In the genomic region with DNA sequence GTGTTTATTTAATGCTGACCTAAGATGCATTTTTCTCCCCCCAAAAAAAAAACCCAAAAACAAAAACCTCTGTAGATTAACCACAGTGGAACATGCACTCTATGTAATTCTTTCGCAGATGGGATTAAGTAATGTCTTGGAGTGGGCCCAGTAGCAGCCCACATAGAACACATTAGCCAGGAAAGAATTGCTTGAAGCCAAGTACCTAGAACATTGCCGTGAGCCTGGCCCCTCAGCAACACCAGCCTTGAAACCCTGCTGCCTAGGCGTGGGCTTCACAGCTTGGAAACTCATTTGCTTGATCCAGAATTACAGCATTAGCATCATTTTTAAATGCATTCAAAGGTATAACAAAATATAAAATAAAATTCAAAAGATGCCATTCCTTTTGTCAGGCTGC, we compare ENCODE assay signal across 25 mouse cellular contexts. TPM values are rescaled to one million over a fixed set of nuclear protein-coding genes. Genes with fewer than 3 reads are reported as not detected.
DNase-seq lines count a peak whose midpoint lies in the region; ATAC-seq lines count a peak whose summit lies in the region.
"Had no signal": no experiment of that assay in that cellular context is flagged by ENCODE, and none has a peak within 500 bp of the region (broad histone marks: within the 10 kb centered on the region; RNA-seq: fewer than 3 reads in every experiment).

No protein-coding gene starts in this region.

- WGBS in kidney, embryonic 14.5 days: 95% methylated on average over 3 of the region's 3 CpGs

- intact Hi-C loops in left cerebral cortex, postnatal 36 days (cut with DNase I): no loop called here
- intact Hi-C loops in left cerebral cortex, postnatal 4 days (cut with DNase I): no loop called here

- H3K36me3 ChIP-seq in kidney, embryonic 14.5 days (ENCODE audit: control insufficient read depth, insufficient read depth, low read length): peaks cover 94% of the 10 kb centered on the region

- no peaks in the 10 kb centered on the region for H3K9me3 ChIP-seq in kidney, embryonic 14.5 days (ENCODE audit: control insufficient read depth, low read length)
- H3K9me3 ChIP-seq: embryonic facial prominence, embryonic 10.5 days; forebrain, embryonic 10.5 days; hindbrain, embryonic 10.5 days; kidney, embryonic 15.5 days; liver, embryonic 13.5 days; midbrain, embryonic 12.5 days had no signal

- ATAC-seq in kidney, embryonic 14.5 days (ENCODE audit: low FRiP score, low TSS enrichment): no peak
- ATAC-seq: forebrain, embryonic 16.5 days; hindbrain, embryonic 16.5 days; intestine, postnatal 0 days had no signal

- no peaks in the 10 kb centered on the region for H3K4me1 ChIP-seq in kidney, embryonic 14.5 days (ENCODE audit: control insufficient read depth, insufficient read depth, low read length)
- H3K4me1 ChIP-seq: embryonic facial prominence, embryonic 10.5 days; forebrain, embryonic 10.5 days; hindbrain, embryonic 10.5 days; kidney, embryonic 15.5 days; midbrain, embryonic 12.5 days had no signal

- H3K9ac ChIP-seq in kidney, embryonic 14.5 days (ENCODE audit: low read depth, low read length): no peak overlapping the region
- H3K9ac ChIP-seq: kidney, embryonic 15.5 days; liver, embryonic 13.5 days; midbrain, embryonic 12.5 days had no signal

- H3K27me3 ChIP-seq in kidney, embryonic 14.5 days (ENCODE audit: control insufficient read depth, insufficient read depth, low read length): no peaks in the 10 kb centered on the region
- H3K27me3 ChIP-seq: kidney, embryonic 15.5 days; liver, embryonic 13.5 days; midbrain, embryonic 12.5 days had no signal

- no peak overlapping the region for H3K27ac ChIP-seq in kidney, embryonic 14.5 days (ENCODE audit: low read depth, low read length)
- H3K27ac ChIP-seq: embryonic facial prominence, embryonic 10.5 days; forebrain, embryonic 10.5 days; hindbrain, embryonic 10.5 days; kidney, embryonic 15.5 days; liver, embryonic 13.5 days; midbrain, embryonic 12.5 days had no signal

- no peak overlapping the region for H3K4me3 ChIP-seq in kidney, embryonic 14.5 days (ENCODE audit: low read length)
- H3K4me3 ChIP-seq: embryonic facial prominence, embryonic 10.5 days; forebrain, embryonic 10.5 days; hindbrain, embryonic 10.5 days; kidney, embryonic 15.5 days; liver, embryonic 13.5 days; midbrain, embryonic 12.5 days had no signal

- H3K4me2 ChIP-seq in kidney, embryonic 14.5 days (replicated peaks; ENCODE audit: low read depth, low read length): no peak overlapping the region
- H3K4me2 ChIP-seq: heart, embryonic 11.5 days; kidney, embryonic 15.5 days; liver, embryonic 13.5 days; midbrain, embryonic 12.5 days had no signal

- peak; percentile 86 for DNase-seq in heart, adult 11 months
- no peak for DNase-seq in heart, adult 9 months (ENCODE audit: low spot score in 2 of 2)
- peak; percentile 51 to 59 for DNase-seq in left cerebral cortex, postnatal 36 days (ENCODE audit: low spot score in 2 of 2)
- no peak for DNase-seq in left cerebral cortex, postnatal 4 days
- DNase-seq in layer of hippocampus, adult 8-10 months (ENCODE audit: low spot score in 2 of 2): peak; percentile 75 to 78
- peak; percentile 72 for DNase-seq in telencephalon, adult 2 months (ENCODE audit: low read depth, low spot score)
- DNase-seq in thymus, postnatal 0 days (ENCODE audit: low spot score): no peak
- DNase-seq: adrenal gland, postnatal 25 days; cerebellum, adult 11-12 months; cerebellum, postnatal 10 days; kidney, postnatal 4 days; liver, embryonic 13.5 days; lung, adult 2 months; lung, postnatal 14 days; thymus, adult 2 months had no signal

RNA-seq across cellular contexts. Expression of gene Klf3, which starts 21.6 kb away (rescaled TPM):
- total RNA-seq in left cerebral cortex, postnatal 36 days (2021): 10 to 100 TPM; 25.7 to 31.5 TPM
- total RNA-seq in left cerebral cortex, postnatal 4 days (2021): 10 to 100 TPM; 29.4 to 32.5 TPM
- total RNA-seq in layer of hippocampus, adult 8-10 months (2022): 10 to 100 TPM; 50.8 to 60.7 (median 54.0) TPM
- 45.1 and 78.4 TPM in 2 replicates for polyA plus RNA-seq in kidney, embryonic 14.5 days (2014; fragmentation: Nextera tagmentation; extraction: Ambion mirVana)
- polyA plus RNA-seq in thymus, postnatal 0 days (2015; fragmentation: Nextera tagmentation; extraction: Ambion mirVana): 81.6 and 112 TPM in 2 replicates

Comparison
In these comparisons a context has a peak if more than half of its experiments do, and no peak if none do; other contexts are left out.
1. DNase-seq: peak in heart, adult 11 months (single experiment), left cerebral cortex, postnatal 36 days (2 of 2), layer of hippocampus, adult 8-10 months (2 of 2) and telencephalon, adult 2 months (single experiment); none in heart, adult 9 months (0 of 2), left cerebral cortex, postnatal 4 days (single experiment) and thymus, postnatal 0 days (single experiment).